Mouse (Mus musculus) monocyte, adult 5-6 weeks (primary cell): Measurements from ENCODE around the gene Vcp. TPM values are rescaled to one million over a fixed set of nuclear protein-coding genes. Genes with fewer than 3 reads are reported as not detected.

Source experiments
- ATAC-seq: fragments of 153-309, 156-312 bp; replicated peaks from 2 replicates; pipeline ENCODE4 v1.8.0; 2017; ENCODE audit warnings: mild to moderate bottlenecking; ENCODE audit not compliant: low TSS enrichment, insufficient number of reproducible peaks, severe bottlenecking, poor library complexity, low FRiP score
- total RNA-seq: library from RNA; stranded (forward); fragments of 200-1000, 200-491, 200-594 nt; gene quantifications from 3 replicates; pipeline ENCODE4 v1.2.3, GENCODE M21; 2017

Vcp gene
- total RNA-seq, 1 experiment from 2014 or later: 146 TPM

GRCm38 (mm10) chr4:42951206-42952195, 48.8 kb downstream of the Vcp start:
- ATAC-seq: no peak

GRCm38 (mm10) chr4:42950065-42950558, 50.2 kb downstream of the Vcp start:
- peak; percentile 36 for ATAC-seq

GRCm38 (mm10) chr4:42949676-42950051, 50.6 kb downstream of the Vcp start, which contains the start of gene Dnajb5:
Dnajb5 (plus strand) TSS chr4:42949814.
- ATAC-seq: peak; percentile 94

GRCm38 (mm10) chr4:42949051-42949675, 51.1 kb downstream of the Vcp start:
- ATAC-seq: no peak

- no peak for ATAC-seq
Observed at GRCm38 (mm10) chr4:42948527-42948926, 51.8 kb downstream of the Vcp start.

- no peak for ATAC-seq
Observed at GRCm38 (mm10) chr4:42946733-42947290, 53.5 kb downstream of the Vcp start.

GRCm38 (mm10) chr4:42945952-42946351, 54.4 kb downstream of the Vcp start:
- ATAC-seq: no peak

GRCm38 (mm10) chr4:42945445-42945844, 54.9 kb downstream of the Vcp start:
- ATAC-seq: no peak

- no peak for ATAC-seq
Observed at GRCm38 (mm10) chr4:42945043-42945442, 55.3 kb downstream of the Vcp start.

GRCm38 (mm10) chr4:42944185-42944584, 56.1 kb downstream of the Vcp start:
- no peak for ATAC-seq

- ATAC-seq: no peak
Observed at GRCm38 (mm10) chr4:42943341-42943740, 57.0 kb downstream of the Vcp start.

- ATAC-seq: no peak
Observed at GRCm38 (mm10) chr4:42941396-42941795, 58.9 kb downstream of the Vcp start.

GRCm38 (mm10) chr4:42933630-42934029, 66.7 kb downstream of the Vcp start:
- ATAC-seq: peak; percentile 57

GRCm38 (mm10) chr4:42932229-42932969, 67.9 kb downstream of the Vcp start:
- ATAC-seq: no peak

Other genes with a start within 250 kb of the Vcp start
- gene Ccl19, start 243.9 kb downstream of the Vcp start, total RNA-seq: not detected in 3 replicates
- not detected in 3 replicates for gene Ccl21a, start 226.5 kb downstream of the Vcp start, total RNA-seq
- gene Fam205a1, start 146.6 kb downstream of the Vcp start, total RNA-seq: not detected in 3 replicates
- gene Gm12394, start 143.7 kb downstream of the Vcp start, total RNA-seq: not detected in 3 replicates
- not detected in 3 replicates for gene Fam205c, start 126.3 kb downstream of the Vcp start, total RNA-seq
- gene Phf24, start 83.8 kb downstream of the Vcp start, total RNA-seq: 0.10 TPM in 1 of 3 replicates, not detected in the others
- gene Dnajb5, start 50.7 kb downstream of the Vcp start, total RNA-seq: 2.5 to 10.0 TPM (median 6.9 TPM) in 3 replicates
- gene 1700022I11Rik, start 30.9 kb downstream of the Vcp start, total RNA-seq: 1.4 TPM in 1 of 3 replicates, not detected in the others
- gene Fancg, start 10.0 kb upstream of the Vcp start, total RNA-seq: 5.3 to 25.3 TPM (median 11.4 TPM) in 3 replicates
- 3.6 to 7.5 TPM (median 7.3 TPM) in 3 replicates for gene Pigo, start 25.3 kb upstream of the Vcp start, total RNA-seq
- 60.2 to 116 TPM (median 66.7 TPM) in 3 replicates for gene Stoml2, start 31.2 kb upstream of the Vcp start, total RNA-seq
- gene Fam214b, start 45.7 kb upstream of the Vcp start, total RNA-seq: 35.6 to 52.9 TPM (median 38.9 TPM) in 3 replicates
- 0.78 to 3.3 TPM (median 1.7 TPM) in 3 replicates for gene Unc13b, start 58.4 kb upstream of the Vcp start, total RNA-seq